Mouse (Mus musculus) forelimb bud, embryonic 11.5 days (tissue): ENCODE data around the gene Efcc1.

Experiments
- DNase-seq: peaks from one replicate; pipeline ENCODE4 v3.0.0-alpha.2; 2012; ENCODE audit warnings: low read depth, low spot score

The Efcc1 gene

DNA sequence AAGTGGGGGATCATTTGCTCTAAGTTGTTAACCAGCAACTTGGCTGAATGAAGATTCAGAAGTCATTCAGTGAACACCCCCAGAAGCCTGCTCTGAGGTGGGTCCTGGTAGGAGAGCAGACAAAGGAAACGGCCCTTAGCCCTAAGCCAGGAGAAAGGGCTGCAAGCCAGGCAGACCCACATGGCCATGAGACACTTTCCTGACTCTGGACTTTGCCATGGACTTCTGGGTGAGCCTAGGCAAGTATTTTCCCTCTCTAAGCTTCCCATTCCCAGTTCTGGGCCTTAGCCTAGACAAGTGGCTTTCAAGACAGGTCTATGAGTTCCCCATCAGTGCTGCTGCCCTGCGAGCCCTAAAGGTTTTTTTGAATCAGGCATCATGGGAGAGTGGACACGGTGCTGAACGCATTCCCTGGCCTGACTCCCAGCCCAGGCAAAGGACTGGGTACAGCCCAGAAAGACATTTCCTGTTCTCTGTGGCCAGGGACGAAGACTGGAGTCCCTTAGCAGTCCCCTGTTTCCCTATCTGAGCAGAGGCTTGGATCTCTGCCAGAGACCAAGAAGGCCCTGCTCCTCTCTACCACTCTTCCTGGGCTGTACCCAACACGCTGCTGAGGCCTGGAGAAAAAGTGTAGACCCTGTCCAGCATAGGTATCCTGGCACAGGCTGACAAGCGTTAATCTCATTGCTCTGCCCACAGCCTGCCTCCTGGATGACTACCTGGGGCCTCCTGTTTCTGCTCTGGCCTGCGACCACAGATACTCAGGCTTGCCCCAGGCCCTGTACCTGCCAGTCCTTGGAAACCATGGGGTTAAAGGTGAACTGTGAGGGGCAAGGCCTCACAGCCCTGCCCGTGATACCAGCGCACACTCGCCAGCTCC is 47.9 kb downstream of the Efcc1 start:
- no peak for DNase-seq

DNA sequence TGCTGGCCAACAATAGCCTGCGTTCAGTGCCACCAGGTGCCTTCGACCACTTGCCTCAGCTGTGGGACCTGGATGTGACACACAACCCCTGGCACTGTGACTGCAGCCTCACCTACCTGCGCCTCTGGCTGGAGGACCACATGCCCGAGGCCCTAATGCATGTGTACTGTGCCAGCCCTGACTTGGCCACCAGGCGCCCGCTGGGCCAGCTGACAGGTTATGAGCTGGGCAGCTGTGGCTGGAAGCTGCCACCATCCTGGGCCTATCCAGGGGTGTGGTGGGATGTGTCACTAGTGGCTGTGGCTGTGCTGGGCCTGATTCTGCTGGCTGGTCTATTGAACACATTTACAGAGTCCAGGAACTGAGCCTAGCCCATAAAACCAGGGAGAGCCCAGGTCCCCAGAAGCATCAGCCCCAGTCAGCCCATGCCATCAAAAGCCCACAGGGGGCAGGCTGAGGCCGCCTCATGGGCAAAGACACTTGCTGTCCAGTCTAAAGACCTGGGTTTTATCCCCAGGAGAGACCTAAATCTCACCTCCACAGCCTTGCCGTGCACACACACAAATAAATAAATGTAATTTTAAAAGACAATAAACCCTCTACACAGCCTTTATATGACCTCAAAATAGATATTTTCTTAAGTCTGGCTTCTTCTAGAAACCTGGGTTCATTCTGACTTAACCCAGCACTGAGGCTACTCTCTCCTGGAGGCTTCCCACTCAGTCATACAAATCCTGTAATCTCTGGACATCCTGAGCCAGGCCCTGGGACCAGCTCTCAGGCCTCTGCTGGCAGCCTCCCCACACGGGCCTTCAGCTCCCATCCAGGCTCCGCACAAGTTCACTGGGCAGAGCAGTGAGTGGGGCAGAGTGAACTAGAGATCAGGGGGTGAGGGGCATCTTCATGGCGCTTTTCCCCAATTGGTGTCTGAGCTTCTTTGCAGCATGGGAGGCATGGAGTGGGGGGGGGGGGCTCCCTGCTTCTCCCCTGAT is 48.8 kb downstream of the Efcc1 start:
- no peak for DNase-seq

DNA sequence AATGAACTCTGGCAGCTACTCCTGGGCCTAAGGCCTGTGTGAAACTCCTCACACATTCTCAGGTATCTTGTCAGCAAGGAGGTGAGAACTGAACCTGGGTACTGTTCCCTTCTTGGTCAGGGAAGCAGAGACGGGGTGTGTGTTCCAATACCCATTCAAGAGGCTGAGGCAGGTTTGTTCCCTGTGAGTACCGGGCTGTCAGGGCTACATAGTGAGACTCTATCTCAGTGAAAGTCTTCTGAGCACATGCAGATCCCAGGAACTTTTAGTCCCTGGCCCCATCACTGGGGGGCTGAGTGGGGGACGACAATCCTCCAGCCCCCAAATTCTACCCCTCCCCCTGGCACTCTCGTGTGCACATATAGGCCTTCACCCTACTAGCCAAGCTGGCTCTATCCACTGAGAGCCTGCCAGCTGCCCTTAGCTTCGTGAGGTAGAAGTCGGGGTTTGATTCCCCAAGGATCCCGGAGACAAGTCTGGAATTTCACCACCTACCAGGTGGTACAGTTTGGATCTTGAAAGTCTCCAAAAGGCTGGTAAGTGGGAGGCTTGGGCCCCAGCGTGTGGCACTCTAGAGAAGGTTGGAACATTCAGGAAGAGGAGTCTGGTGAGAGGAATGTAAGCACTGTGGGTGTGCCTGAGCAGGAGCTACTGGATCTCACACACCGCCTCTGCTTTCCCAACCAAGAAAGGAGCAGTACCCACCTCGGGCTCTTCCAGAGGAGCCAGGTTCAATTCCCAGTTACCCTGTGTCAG is 50.1 kb downstream of the Efcc1 start:
- DNase-seq: no peak

DNA sequence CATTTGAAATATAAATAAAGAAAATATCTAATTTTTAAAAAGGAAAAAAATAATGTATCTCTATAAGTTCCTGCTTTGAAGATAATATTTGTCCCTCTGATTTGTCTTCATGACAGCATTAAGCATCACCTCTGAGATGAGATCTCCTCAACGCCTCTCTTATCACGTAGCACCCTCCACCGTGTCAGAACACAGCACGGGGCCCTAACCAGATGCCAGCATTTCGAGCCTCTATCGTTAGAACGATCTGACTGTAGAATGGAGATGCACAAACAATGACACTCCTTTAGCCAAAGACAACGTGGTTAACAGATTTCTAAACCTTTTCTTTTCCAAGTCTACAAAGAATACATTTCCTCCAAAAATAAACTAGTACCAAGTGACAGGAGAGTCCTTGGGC is 53.4 kb downstream of the Efcc1 start:
- no peak for DNase-seq

DNA sequence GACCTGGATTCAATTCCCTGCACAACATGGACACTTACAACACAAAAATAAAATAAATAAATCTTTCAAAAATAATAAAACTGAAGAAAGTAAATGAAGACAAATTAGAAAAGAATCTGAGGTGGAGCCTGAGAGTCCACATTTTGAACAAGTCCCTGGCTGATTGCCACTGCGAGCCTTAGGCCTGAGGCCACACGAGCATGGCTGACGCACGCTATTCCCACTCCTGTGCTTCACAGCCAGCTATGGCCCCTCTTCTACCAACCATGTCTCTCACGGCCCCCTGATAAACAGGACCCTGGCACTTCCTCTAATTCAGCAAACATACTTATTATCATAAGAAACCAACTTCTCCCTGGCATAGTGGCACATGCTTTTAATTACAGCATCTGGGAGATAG is 56.0 kb downstream of the Efcc1 start:
- no peak for DNase-seq

DNA sequence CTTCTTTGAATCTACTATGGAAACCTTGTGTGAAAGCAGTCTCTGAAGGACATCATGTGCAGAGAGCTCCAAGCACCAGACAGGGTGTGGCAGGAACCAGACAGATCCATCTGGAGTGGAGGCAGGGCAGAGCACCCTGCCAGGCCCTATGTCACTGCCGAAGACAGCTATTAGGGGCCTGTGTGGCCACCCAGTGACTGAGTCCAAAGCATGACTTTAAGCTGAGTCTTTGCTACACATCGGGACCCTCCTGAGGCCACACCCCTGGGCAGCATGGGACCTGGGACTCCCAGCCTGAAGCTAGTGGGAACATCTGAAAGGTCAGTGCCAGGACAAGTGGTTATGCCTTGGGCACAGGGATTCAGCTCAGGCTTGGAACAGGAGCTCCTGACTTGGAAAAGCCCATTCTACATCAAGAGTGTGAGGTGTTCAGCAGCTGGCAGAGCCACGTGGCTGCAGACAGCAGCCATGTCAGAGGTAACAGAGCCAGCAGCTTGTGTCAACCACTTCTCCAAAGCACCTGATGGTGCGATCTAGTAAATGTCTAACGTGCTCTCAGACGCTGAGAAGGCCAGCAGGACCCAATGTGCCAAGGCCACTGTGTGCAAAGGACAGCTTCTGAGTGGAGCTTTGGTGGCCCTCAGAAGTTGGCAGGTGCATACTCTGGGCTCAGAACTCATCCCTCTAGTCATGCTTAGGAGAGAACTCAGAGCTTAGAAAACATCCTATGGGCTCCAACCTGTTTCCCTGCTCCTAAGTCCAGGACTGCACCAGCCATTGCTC is 56.6 kb downstream of the Efcc1 start:
- no peak for DNase-seq

DNA sequence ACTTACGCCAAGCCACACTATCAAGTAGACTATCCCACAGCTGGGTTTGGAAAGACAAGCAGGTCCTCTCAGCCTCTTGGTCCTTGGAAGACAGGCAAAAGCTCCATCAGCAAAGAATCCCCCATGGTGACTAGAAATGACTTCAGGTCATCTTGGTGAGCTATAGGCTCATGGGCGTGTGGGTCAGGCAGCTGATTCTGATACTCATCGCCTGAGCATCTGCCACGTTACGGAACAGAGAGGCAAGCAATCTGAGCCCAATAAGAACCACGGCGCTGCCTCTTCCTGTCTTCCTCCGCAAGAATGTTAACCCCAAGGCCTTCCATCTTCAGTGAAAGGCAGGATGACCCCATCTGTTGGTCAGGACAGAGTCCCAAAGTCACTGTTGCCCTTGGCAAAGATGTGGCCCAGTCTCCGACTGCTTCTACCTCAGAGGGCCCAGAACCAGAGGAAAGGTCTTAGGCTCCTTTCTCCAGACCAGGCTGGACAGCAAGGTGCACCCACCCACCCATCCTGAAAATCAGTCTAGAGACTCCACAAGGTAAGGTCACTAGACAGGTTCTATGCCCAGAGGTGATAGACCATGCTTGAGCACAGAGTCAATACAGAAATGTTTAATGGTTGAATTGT is 57.7 kb downstream of the Efcc1 start:
- no peak for DNase-seq

DNA sequence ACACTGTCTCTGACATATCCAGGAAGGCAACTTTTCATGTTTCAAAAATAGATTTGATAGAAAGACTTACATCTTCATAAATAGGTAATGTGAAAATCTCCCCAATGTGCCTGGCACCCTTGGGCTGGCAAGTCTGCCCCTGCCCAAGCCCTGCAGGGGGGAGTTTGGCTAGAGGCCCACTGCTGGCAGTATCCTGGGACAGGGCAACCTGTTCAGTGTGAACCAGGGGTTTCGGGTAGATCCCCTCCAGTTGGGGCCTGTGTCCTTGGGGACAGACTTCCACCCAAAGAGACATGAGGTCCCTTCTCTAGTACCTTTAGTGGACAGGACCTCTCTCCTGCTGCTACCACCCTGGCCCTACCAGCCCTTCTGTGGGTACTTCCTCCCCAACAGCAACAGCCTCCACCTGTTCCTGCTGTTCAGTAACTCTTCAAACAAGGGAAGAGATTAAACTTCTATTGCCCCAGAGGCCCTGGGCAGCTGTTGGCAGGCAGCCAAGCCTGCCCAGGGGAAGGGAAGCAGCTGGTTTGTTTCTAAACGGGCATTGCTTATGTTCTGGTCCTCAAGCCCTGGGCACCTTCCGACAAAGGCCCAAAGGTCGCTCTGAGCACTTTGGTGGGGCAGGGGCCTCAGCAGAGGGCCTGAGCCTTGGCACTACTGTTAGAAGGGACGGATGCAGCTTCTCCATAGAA is 58.4 kb downstream of the Efcc1 start:
- no peak for DNase-seq

DNA sequence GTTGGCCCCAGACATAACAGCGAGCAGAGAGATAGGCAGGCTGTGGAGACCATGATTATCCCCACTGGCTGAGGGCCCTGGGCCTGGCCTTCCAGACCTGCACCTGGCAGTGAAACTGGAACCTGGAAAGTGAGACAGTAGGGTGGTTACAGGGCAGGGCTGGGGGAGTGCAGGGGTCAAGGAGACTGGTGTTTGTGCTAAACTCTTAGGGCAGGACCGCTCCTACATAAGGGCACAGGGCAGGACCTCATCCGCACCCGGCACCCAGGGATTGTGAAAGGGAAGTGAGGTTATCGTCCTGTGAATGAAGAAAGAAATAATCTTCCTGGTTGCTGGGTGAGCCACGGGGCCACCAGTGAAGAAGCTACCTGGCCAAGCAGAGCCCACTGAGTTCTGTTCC is 59.1 kb downstream of the Efcc1 start:
- DNase-seq: no peak

DNA sequence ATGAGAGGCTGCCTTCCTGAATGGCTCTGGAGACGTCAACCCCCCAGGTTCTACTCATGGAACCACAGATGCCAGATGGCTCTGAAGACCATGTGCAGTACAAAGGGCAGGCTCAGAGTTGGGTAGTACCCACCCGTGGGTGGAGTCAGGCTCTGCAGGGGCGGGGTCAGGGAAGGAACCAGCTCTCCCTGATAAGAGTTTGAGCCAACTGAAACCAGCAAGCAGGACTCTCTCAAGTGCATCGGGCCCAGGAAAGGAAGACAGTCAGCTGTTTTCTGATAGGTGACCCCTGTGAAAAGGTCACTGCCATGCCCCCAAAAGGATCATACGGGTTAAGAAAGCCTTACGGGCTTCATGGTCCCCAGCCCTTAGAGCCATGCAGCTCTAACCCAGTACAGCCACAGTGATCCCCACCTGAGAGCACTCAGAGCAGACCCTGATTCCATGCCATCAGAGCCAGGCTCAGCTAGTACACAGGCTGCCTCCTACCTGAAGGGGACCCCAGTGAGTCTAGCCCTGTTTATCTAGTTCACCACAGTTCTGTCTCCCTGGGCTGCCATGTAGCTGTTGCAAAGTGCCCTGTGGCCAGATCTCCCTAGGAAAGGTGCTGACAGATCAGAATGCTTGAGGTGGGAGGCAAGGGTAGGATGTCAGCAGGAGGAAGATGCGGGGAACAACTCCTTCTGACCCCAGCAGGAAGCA is 60.3 kb downstream of the Efcc1 start:
- no peak for DNase-seq

DNA sequence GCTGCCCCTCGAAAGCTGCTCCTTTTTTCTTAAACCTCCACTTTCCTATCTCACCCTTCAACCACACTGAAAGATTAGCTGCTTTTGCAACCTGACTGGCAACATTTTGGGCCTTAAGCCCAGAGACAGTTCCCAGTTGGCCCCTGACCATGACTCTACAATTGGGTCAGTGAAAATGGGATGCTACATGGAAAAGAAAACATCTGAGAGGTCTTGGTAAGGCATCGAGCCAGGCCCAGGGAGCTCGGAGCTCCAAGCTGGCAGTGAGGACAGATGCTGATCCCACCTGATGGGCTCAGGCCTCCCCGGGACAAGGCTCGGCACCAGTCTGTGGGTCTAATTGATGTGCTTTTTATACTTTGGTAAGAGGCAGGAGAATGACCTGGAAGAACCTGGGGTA is 61.2 kb downstream of the Efcc1 start:
- no peak for DNase-seq

DNA sequence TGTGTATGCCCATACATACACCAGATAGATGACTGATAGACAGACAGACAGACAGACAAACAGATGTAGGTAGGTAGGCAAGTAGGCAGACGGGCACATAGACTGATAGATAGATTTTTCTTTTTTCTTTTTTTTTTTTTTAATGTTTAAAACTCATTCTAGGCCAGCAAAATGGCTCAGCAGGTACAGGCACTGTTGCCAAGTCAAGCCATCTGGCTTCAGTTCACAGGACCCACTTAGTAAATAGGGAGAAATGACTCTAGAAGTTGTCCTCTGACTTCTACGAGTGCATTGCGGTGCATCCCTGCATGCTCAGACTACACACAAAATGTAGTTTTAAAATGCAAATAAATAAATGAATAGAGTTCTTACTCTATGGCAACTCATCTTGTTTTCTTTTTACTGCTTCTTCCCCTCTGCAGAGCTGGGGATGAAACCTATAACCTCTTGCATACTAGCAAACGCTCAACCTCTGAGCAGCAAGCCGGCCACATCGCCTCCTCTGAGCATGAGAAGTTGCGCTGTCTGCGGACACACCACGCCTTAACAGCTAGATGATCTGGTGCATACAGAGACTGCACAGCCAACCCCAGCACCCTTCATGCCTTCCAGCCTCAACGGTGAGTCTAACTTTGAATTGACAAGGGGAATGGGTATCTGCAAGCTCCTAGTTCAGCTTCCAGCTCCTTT is 63.3 kb downstream of the Efcc1 start:
- DNase-seq: no peak

DNA sequence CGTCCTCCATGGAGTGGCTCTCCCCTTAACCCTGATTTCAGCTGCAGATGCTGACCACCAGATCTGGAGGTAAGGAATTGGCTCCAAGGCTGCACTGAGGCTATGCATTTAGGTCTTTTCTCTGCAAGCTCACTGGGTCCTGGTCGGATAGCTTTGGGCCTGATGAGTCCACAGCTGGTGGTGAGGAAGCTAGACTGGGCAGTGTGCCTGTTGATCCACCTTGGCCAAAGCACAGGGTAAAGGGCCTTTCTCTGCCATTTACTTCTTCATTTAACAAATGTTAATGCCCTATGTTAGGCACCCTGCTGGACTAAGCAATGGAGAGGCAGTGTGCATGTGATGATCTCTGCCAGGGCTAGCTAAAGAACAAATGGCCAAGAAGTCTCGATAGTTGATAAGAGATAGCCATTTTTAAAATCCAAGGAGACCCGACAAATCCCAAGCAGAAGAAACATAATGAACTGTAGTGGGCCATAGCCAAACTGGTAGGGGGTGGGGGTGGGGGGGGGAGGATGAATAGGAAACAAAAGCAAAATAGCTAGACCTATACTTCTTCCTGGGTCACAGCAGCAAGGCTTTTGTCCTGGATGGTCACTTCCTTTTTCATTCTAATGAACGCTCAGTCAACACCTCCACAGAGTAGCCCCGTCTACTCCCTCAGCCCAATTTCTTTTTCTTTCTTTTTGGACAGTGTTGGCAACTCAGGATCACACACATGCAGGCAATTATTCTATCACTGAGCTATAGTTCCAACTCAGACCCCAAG is 64.9 kb downstream of the Efcc1 start:
- DNase-seq: no peak

DNA sequence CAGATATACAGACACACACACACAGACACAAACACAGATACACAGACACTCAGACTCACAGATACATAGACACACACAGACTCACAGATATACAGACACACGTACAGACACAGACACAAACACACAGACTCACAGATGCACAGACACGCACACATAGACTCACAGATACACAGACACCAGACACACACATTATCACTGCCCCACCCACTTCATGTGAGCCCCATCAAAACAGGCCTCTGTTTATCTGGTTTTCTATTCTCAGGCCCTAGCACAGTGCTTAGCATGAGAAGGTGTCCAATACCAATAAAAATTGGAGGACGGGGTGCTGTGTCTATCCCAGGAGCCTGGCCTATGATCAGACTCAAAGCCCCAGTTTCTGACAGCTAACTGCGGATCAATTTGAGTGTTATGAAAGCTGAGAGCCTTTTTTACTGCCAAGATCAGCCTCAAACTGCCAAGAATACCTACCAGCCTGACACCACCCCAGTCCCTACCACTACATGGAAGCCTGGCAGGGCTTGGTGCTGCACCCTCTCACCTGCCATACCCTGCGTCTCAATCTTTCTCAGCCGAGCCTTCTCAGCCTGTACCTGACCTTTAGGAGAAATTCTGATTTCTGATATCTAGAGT is 65.7 kb downstream of the Efcc1 start:
- no peak for DNase-seq

DNA sequence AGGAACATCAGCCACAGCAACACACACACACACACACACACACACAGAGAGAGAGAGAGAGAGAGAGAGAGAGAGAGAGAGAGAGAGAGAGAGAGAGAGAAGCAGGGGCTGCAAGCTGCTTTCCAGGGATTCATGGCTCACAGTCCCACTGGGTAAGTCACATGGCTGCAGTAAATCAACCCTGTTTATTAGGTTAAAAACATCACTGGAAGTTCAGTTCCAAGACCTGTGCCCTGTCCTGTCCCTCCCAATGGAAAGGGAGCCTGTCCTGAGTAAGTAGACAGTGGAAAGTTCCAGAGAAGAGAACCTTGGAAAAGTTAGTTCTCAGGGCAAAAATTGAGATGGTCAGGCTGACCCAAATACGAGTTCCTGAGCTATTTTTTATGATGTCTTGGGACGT is 66.7 kb downstream of the Efcc1 start:
- no peak for DNase-seq

DNA sequence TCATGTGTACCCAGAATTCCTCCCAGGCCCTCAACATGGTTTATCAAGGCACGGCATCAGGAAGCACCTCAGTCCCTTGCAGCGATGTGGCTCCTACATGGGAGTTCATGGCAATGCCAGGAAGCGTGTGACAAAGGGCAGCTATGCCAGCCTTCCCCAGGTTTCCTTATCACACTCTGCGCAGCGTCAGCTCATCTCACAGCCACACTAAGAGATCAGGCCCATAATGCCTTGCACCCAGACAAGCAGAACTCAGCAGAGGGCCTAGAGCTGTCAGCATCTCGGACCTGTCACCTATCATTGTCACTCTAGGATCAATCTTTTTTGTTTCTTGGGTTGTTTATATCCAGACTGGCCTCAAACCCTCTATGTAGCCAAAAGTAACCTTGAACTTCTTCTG is 68.9 kb downstream of the Efcc1 start:
- DNase-seq: no peak

DNA sequence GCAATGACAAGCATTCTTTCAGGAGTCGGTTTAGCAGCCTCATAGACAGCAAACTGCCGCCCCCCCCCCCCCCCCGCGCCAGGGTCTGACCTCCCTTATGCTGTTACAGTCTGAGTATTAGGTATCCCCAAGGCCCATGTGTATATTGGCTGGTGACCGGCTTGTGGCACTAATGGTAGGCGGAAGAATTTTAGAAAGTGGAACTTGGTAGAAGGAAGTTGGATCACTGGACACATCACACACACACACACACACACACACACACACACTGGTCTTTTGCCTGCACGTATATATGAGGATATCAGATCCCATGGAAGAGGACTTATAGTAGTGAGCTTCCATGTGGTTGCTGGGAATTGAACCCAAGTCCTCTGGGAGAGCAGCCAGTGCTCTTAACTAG is 71.8 kb downstream of the Efcc1 start:
- DNase-seq: no peak

DNA sequence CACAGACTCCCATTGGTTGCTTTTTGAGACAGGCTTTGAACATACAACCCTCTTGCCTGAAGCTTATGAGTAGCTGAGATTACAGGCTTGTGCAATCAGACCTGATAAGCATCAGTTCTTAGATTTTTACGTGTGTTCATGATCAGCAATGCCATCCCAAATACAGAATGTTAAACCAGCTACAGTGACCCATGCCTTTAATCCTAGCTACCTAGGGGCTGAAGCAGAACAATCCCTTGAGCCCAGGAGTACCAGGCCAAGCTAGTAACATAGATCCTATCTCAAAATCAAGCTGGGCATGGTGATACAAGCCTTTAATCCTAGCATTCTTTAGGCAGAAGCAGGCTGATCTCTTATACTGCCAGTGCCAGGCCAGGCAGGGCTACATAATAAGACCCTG is 73.4 kb downstream of the Efcc1 start:
- no peak for DNase-seq
